Mouse (Mus musculus) heart, embryonic 12.5 days (tissue): ENCODE results near the gene Bnip3. TPM values are rescaled to one million over a fixed set of nuclear protein-coding genes. Genes with fewer than 3 reads are reported as not detected.

Experiments used
- ATAC-seq: fragments of 200-750 bp; cut with Nextera tagmentation; 2 replicates; pipeline ENCODE4 v1.8.0; 2017; ENCODE audit warnings: moderate TSS enrichment, moderate library complexity; ENCODE audit not compliant: insufficient number of reproducible peaks, low FRiP score
- H3K27ac ChIP-seq: fragments of 300-500 bp; sonication (generic); 2 replicates; pipeline ENCODE4 v1.5.1; 2016; ENCODE audit warnings: mild to moderate bottlenecking, moderate library complexity; ENCODE audit not compliant: poor library complexity, severe bottlenecking
- H3K27me3 ChIP-seq: fragments of 300-500 bp; sonication (generic); replicated peaks from 2 replicates; pipeline ENCODE4 v1.6.1; 2016; ENCODE audit warnings: mild to moderate bottlenecking, moderate library complexity
- H3K36me3 ChIP-seq: fragments of 300-500 bp; sonication (generic); 2 replicates; pipeline ENCODE4 v1.6.1; 2016; ENCODE audit warnings: mild to moderate bottlenecking, moderate library complexity
- H3K4me1 ChIP-seq: fragments of 300-500 bp; sonication (generic); replicated peaks from 2 replicates; pipeline ENCODE4 v1.6.1; 2016; ENCODE audit warnings: mild to moderate bottlenecking
- H3K4me2 ChIP-seq: fragments of 300-500 bp; sonication (generic); 2 replicates; pipeline ENCODE4 v1.6.1; 2016; ENCODE audit warnings: mild to moderate bottlenecking, moderate library complexity
- H3K4me3 ChIP-seq: fragments of 300-500 bp; sonication (generic); 2 replicates; pipeline ENCODE4 v1.5.1; 2016; ENCODE audit warnings: mild to moderate bottlenecking
- H3K9ac ChIP-seq: fragments of 300-500 bp; sonication (generic); 2 replicates; pipeline ENCODE4 v1.6.1; 2016; ENCODE audit warnings: mild to moderate bottlenecking, moderate library complexity
- H3K9me3 ChIP-seq: fragments of 300-500 bp; sonication (generic); replicated peaks from 2 replicates; pipeline ENCODE4 v1.6.1; 2016; ENCODE audit warnings: mild to moderate bottlenecking, moderate library complexity
- WGBS: fragments of 180-500 bp; shearing (Covaris S2); methylation state at CpG from one replicate; pipeline ENCODE4 v1.1.7; 2016; 5-methylcytosine and 5-hydroxymethylcytosine counted together
- polyA plus RNA-seq: library from polyadenylated mRNA; unstranded; fragments of >200 nt; fragmentation: Nextera tagmentation; extraction: Ambion mirVana; gene quantifications from 2 replicates; pipeline ENCODE4 v1.2.1, GENCODE M21; 2016

The Bnip3 gene
- polyA plus RNA-seq, 1 experiment from 2014 or later: 311 TPM

- no peak overlapping the region for H3K27ac ChIP-seq
- H3K9ac ChIP-seq: no peak overlapping the region
- H3K4me2 ChIP-seq: no peak overlapping the region
- peaks cover 7% of the 10 kb centered on the region; the same call in 1 of the 2 replicates for H3K4me1 ChIP-seq
- H3K4me3 ChIP-seq: no peak overlapping the region
- no peaks in the 10 kb centered on the region for H3K9me3 ChIP-seq
- no peaks in the 10 kb centered on the region for H3K27me3 ChIP-seq
- WGBS: 73% methylated on average over 2 of the region's 2 CpGs
- peaks cover 54% of the 10 kb centered on the region for H3K36me3 ChIP-seq
- ATAC-seq: no peak
These were observed 52.6 kb downstream of the Bnip3 start for GRCm38 (mm10) chr7:138856670-138857069.

- H3K4me1 ChIP-seq: peaks cover 12% of the 10 kb centered on the region
- H3K36me3 ChIP-seq: peaks cover 56% of the 10 kb centered on the region
- H3K27ac ChIP-seq: no peak overlapping the region
- ATAC-seq: no peak
- no peak overlapping the region for H3K4me2 ChIP-seq
- H3K27me3 ChIP-seq: no peaks in the 10 kb centered on the region
- H3K4me3 ChIP-seq: no peak overlapping the region
- no peak overlapping the region for H3K9ac ChIP-seq
- 94% methylated on average over 2 of the region's 2 CpGs for WGBS
- no peaks in the 10 kb centered on the region for H3K9me3 ChIP-seq
These were observed 55.1 kb downstream of the Bnip3 start for GRCm38 (mm10) chr7:138854201-138854600.

DNA sequence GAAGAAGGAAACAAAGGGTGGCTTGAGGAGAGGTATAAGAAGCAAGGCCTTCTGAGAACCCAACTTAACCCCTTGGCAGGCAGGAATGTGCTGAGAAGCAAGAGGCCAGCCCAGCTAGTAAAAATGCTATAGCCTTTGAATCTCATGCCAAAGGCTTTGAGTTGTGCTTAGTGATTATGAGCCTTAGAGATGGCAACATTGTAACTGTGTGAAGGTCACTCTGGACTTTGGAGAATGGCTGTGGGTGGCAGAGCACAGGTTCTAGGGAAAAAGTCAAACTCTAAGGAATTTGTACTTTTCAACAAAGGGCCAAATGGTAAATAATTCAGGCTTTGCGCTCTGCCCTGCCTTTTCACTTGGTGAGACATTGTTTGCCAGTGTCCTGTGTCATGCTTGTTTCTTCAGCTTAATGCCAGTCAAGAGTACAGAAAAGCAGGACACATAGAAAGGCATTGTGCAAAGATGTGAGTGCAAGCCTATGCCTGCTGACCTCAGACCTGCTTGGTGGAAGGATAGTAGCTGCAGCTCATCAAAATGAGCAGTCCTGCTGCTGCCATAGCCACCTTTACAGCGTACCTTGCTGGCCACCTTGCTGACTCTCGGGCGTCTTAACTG lies 55.8 kb downstream of the Bnip3 start:
- ATAC-seq: no peak
- H3K9me3 ChIP-seq: no peaks in the 10 kb centered on the region
- H3K9ac ChIP-seq: no peak overlapping the region
- H3K4me1 ChIP-seq: peaks cover 15% of the 10 kb centered on the region
- 93% methylated on average over 4 of the region's 4 CpGs for WGBS
- no peak overlapping the region for H3K27ac ChIP-seq
- no peak overlapping the region for H3K4me2 ChIP-seq
- H3K36me3 ChIP-seq: peaks cover 53% of the 10 kb centered on the region
- H3K4me3 ChIP-seq: no peak overlapping the region
- no peaks in the 10 kb centered on the region for H3K27me3 ChIP-seq

GRCm38 (mm10) chr7:138850083-138850482 lies 59.2 kb downstream of the Bnip3 start:
- no peak overlapping the region for H3K27ac ChIP-seq
- H3K4me3 ChIP-seq: no peak overlapping the region
- H3K4me1 ChIP-seq: peaks cover 28% of the 10 kb centered on the region
- no peak overlapping the region for H3K4me2 ChIP-seq
- no peaks in the 10 kb centered on the region for H3K27me3 ChIP-seq
- no peak overlapping the region for H3K9ac ChIP-seq
- H3K36me3 ChIP-seq: peaks cover 42% of the 10 kb centered on the region
- no peak for ATAC-seq
- no peaks in the 10 kb centered on the region for H3K9me3 ChIP-seq

- peaks cover 31% of the 10 kb centered on the region for H3K36me3 ChIP-seq
- no peaks in the 10 kb centered on the region for H3K27me3 ChIP-seq
- no peaks in the 10 kb centered on the region for H3K9me3 ChIP-seq
- peak overlapping the region; percentile 89 for H3K4me2 ChIP-seq
- no peak overlapping the region for H3K27ac ChIP-seq
- H3K9ac ChIP-seq: peak overlapping the region; percentile 89
- no peak for ATAC-seq
- 80% methylated on average over 7 of the region's 7 CpGs for WGBS
- peak overlapping the region; percentile 71; the same call in 1 of the 2 replicates for H3K4me3 ChIP-seq
- peaks cover 41% of the 10 kb centered on the region for H3K4me1 ChIP-seq
These were observed 61.0 kb downstream of the Bnip3 start for GRCm38 (mm10) chr7:138848028-138848920.

GRCm38 (mm10) chr7:138847316-138848027 lies 61.8 kb downstream of the Bnip3 start:
- Histone ChIP-seq H3K4me2 (peak overlapping the region; percentile 89), H3K36me3 (peaks cover 23% of the 10 kb centered on the region), H3K4me3 (peak overlapping the region; percentile 71), H3K27ac (peak overlapping the region; percentile 92; the same call in 1 of the 2 replicates), H3K4me1 (peaks cover 41% of the 10 kb centered on the region), H3K9ac (peak overlapping the region; percentile 89), H3K9me3 (no peaks in the 10 kb centered on the region), H3K27me3 (no peaks in the 10 kb centered on the region)
- no peak for ATAC-seq
- WGBS: 40% methylated on average over 13 of the region's 13 CpGs

GRCm38 (mm10) chr7:138846502-138846991 lies 62.8 kb downstream of the Bnip3 start:
- H3K4me3 ChIP-seq: peak overlapping the region; percentile 71
- no peaks in the 10 kb centered on the region for H3K9me3 ChIP-seq
- peak overlapping the region; percentile 92 for H3K27ac ChIP-seq
- H3K9ac ChIP-seq: peak overlapping the region; percentile 89
- H3K27me3 ChIP-seq: no peaks in the 10 kb centered on the region
- H3K4me1 ChIP-seq: peaks cover 44% of the 10 kb centered on the region
- peaks cover 16% of the 10 kb centered on the region for H3K36me3 ChIP-seq
- H3K4me2 ChIP-seq: peak overlapping the region; percentile 89
- ATAC-seq: peak; percentile 90
- under 1% methylated on average over 41 of the region's 61 CpGs for WGBS

DNA sequence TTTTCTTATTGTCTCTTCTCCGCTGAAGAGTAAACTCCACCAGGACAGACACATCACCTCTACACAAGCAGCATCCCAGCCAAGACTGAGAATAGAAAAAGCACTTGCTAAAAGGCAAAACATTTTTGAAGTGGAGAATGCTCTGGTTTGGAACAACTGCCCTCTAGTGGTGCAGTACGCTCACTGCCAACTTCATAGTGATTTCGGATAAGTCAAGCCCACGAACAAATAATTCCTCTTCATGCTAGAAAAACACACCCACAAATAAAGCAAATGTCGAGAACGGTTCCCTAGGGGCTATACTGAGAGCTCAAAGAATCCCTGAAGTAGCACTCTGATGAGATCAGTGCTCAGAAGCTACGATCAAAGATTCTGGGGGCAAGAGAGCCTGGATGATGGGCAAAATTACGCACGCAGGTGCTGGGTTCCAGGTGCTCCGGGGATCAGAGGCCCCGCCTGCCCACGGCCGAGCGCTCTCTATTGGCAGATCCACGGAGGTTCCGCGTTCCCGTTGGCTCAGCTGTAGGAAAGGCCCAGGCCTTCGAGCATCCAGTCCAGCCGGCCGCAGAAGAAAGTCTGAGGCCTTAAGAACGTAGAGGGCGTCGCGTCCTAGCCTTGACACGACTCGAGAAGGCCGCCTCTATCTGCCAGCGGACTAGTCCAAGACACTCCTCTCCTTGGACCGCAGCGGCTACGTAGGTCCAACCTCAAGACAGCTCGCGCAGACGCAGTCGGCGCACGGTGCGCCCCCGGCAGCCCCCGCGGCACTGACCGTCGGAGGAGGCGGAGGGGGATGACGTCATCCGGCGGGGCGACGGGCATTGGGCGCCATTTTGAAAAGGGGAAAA lies 63.6 kb downstream of the Bnip3 start, which contains the start of the genes Ppp2r2d and Mapk1ip1:
TSS of gene Ppp2r2d (plus strand) at position 536 of the 848 bp plus-strand sequence.
TSS of gene Mapk1ip1 (minus strand) at position 730 of the 848 bp plus-strand sequence.
- Histone ChIP-seq H3K4me1 (peaks cover 46% of the 10 kb centered on the region), H3K9me3 (no peaks in the 10 kb centered on the region), H3K4me3 (peak within 1 kb of the TSS; percentile 71), H3K27ac (peak within 1 kb of the TSS; percentile 92), H3K27me3 (no peaks in the 10 kb centered on the region), H3K4me2 (peak within 1 kb of the TSS; percentile 89), H3K9ac (peak within 1 kb of the TSS; percentile 89), H3K36me3 (peaks cover 16% of the 10 kb centered on the region)
- WGBS: under 1% methylated on average over 51 of the region's 51 CpGs
- peak; percentile 95 for ATAC-seq

DNA sequence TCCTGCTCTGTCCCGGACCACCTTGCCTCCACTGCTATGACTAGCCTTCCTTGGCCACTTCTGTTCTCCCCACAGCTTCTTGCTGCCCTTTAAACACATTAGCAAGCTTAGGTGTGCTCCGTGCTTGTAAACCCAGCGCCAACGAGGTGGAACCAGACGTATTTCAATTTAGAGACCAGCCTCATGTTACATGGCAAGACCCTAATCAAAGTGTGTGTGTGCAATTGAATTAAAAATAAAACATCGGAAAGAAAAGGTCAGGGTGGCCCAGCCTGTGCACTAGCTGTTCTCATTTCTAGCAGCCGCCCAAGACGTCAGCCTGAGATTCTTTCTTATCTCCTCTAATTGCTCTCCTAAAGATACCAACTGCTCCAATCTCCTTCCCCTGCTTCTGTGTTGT lies 64.2 kb downstream of the Bnip3 start:
- peaks cover 48% of the 10 kb centered on the region for H3K4me1 ChIP-seq
- peak overlapping the region; percentile 89 for H3K9ac ChIP-seq
- 0 out of 2 replicates have a peak overlapping the region, but pooled peaks have one; percentile 92 for H3K27ac ChIP-seq
- H3K4me2 ChIP-seq: peak overlapping the region; percentile 89
- WGBS: 28% methylated on average over 8 of the region's 8 CpGs
- ATAC-seq: no peak
- no peaks in the 10 kb centered on the region for H3K27me3 ChIP-seq
- H3K9me3 ChIP-seq: no peaks in the 10 kb centered on the region
- peaks cover 10% of the 10 kb centered on the region for H3K36me3 ChIP-seq
- H3K4me3 ChIP-seq: peak overlapping the region; percentile 71

DNA sequence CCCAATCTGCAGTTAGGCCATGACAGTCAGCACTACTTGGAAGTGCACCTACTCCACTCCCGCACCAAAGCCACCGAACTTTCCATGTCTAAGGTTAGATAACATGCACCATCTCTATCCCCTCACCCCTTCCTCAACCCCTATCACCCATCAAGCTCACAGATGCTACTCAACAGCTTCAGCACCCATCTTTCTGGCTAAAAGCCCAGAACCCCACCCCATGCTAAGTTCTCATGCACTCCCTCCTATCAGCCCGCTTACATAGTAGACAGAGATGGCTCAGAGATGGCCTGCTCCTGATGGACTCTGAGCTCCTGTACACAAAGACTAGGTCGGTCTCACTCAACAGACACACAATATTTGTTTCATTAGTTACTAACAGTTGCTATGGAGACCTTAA lies 65.9 kb downstream of the Bnip3 start:
- Histone ChIP-seq H3K4me2 (no peak overlapping the region), H3K9me3 (no peaks in the 10 kb centered on the region), H3K36me3 (peaks cover 5% of the 10 kb centered on the region; the same call in 1 of the 2 replicates), H3K27ac (no peak overlapping the region), H3K27me3 (no peaks in the 10 kb centered on the region), H3K4me3 (no peak overlapping the region), H3K4me1 (peaks cover 39% of the 10 kb centered on the region), H3K9ac (no peak overlapping the region)
- no peak for ATAC-seq
- 91% methylated on average over 4 of the region's 4 CpGs for WGBS
